Mouse (Mus musculus) limb, embryonic 14.5 days (tissue): ENCODE measurements around the gene Pdcd2. TPM values are rescaled to one million over a fixed set of nuclear protein-coding genes. Genes with fewer than 3 reads are reported as not detected.

Experiments used
- ATAC-seq: fragments of 200-750 bp; cut with Nextera tagmentation; 2 replicates; pipeline ENCODE4 v1.8.0; 2017; ENCODE audit warnings: low read depth, moderate number of reproducible peaks, moderate TSS enrichment; ENCODE audit not compliant: low FRiP score
- DNase-seq: peaks from one replicate; pipeline ENCODE4 v3.0.0-alpha.2; 2015; ENCODE audit warnings: low spot score
- H3K27ac ChIP-seq: fragments of 300-500 bp; sonication (generic); replicated peaks from 2 replicates; pipeline ENCODE4 v1.5.1; 2014; ENCODE audit warnings: low read depth, mild to moderate bottlenecking, low read length, moderate library complexity, mixed read lengths
- H3K27me3 ChIP-seq: fragments of 300-500 bp; sonication (generic); 2 replicates; pipeline ENCODE4 v1.6.1; 2014; ENCODE audit warnings: low read length, mixed read lengths; ENCODE audit not compliant: control insufficient read depth, insufficient read depth
- H3K36me3 ChIP-seq: fragments of 300-500 bp; sonication (generic); 2 replicates; pipeline ENCODE4 v1.6.1; 2014; ENCODE audit warnings: mild to moderate bottlenecking, low read length, moderate library complexity, mixed read lengths; ENCODE audit not compliant: control insufficient read depth, insufficient read depth
- H3K4me1 ChIP-seq: fragments of 300-500 bp; sonication (generic); 2 replicates; pipeline ENCODE4 v1.6.1; 2014; ENCODE audit warnings: antibody characterized with exemption, low read length, mixed read lengths; ENCODE audit not compliant: control insufficient read depth, insufficient read depth
- H3K4me2 ChIP-seq: fragments of 300-500 bp; sonication (generic); replicated peaks from 2 replicates; pipeline ENCODE4 v1.6.1; 2014; ENCODE audit warnings: low read depth, mild to moderate bottlenecking, low read length, moderate library complexity; ENCODE audit not compliant: severe bottlenecking
- H3K4me3 ChIP-seq: fragments of 300-500 bp; sonication (generic); replicated peaks from 2 replicates; pipeline ENCODE4 v1.5.1; 2014; ENCODE audit warnings: low read length
- H3K9ac ChIP-seq: fragments of 300-500 bp; sonication (generic); 2 replicates; pipeline ENCODE4 v1.6.1; 2014; ENCODE audit warnings: mild to moderate bottlenecking, low read depth, low read length, moderate library complexity; ENCODE audit not compliant: severe bottlenecking
- H3K9me3 ChIP-seq: fragments of 300-500 bp; sonication (generic); 2 replicates; pipeline ENCODE4 v1.6.1; 2016; ENCODE audit warnings: low read length; ENCODE audit not compliant: control insufficient read depth
- POLR2A ChIP-seq: fragments of 200-500 bp; IDR thresholded peaks from 2 replicates; pipeline ENCODE4 v1.8.0; 2012; ENCODE audit warnings: inconsistent platforms, mild to moderate bottlenecking, moderate library complexity, borderline replicate concordance; ENCODE audit not compliant: insufficient read depth, insufficient read length; ENCODE audit errors: extremely low read depth
- WGBS: fragments of 180-500 bp; shearing (Covaris S2); extraction: QIAGEN DNeasy Blood & Tissue Kit; methylation state at CpG from one replicate; pipeline ENCODE4 v1.1.7; 2014; 5-methylcytosine and 5-hydroxymethylcytosine counted together
- polyA plus RNA-seq, 2 experiments: library from polyadenylated mRNA; depleted of rRNA in 1 of 2; stranded (reverse) in 1 of 2; unstranded in 1 of 2; fragments of >200 nt; fragmentation: Nextera tagmentation in 1 of 2; extraction: Ambion mirVana in 1 of 2; gene quantifications; 2 replicates each; pipeline versions ENCODE4 v1.2.1 to v1.2.3; 2012 to 2014

Pdcd2 gene
- polyA plus RNA-seq, 2 experiments, result 26.5 to 48.2 TPM

GRCm38 (mm10) chr17:15535943-15536342 lies 8.8 kb upstream of the Pdcd2 start:
- Histone ChIP-seq H3K4me2 (peak overlapping the region; percentile 79), H3K9me3 (no peaks in the 10 kb centered on the region), H3K9ac (peak overlapping the region; percentile 53), H3K36me3 (no peaks in the 10 kb centered on the region), H3K27me3 (peaks cover 22% of the 10 kb centered on the region), H3K4me3 (peak overlapping the region; percentile 49), H3K27ac (no peak overlapping the region), H3K4me1 (no peaks in the 10 kb centered on the region)
- DNase-seq (no peak), ATAC-seq (no peak)
- no peak for TF ChIP-seq POLR2A
- 19% methylated on average over 8 of the region's 8 CpGs for WGBS

- Histone ChIP-seq H3K4me3 (no peak overlapping the region), H3K4me2 (no peak overlapping the region), H3K36me3 (no peaks in the 10 kb centered on the region), H3K4me1 (no peaks in the 10 kb centered on the region), H3K27me3 (peaks cover 22% of the 10 kb centered on the region), H3K9ac (no peak overlapping the region), H3K9me3 (no peaks in the 10 kb centered on the region), H3K27ac (no peak overlapping the region)
- ATAC-seq (no peak), DNase-seq (no peak)
- no peak for TF ChIP-seq POLR2A
- 62% methylated on average over 10 of the region's 11 CpGs for WGBS
Measured at GRCm38 (mm10) chr17:15535162-15535800, 8.2 kb upstream of the Pdcd2 start.

- TF ChIP-seq POLR2A, result no peak
- WGBS, result 10% methylated on average over 5 of the region's 5 CpGs
Measured at GRCm38 (mm10) chr17:15530141-15530540, 3.0 kb upstream of the Pdcd2 start.

GRCm38 (mm10) chr17:15528887-15529286 lies 1.8 kb upstream of the Pdcd2 start:
- no peak overlapping the region for H3K9ac ChIP-seq
- ATAC-seq, result no peak
- 89% methylated on average over 2 of the region's 2 CpGs for WGBS
- no peak for DNase-seq
- H3K36me3 ChIP-seq, result peaks cover 11% of the 10 kb centered on the region
- no peak overlapping the region for H3K4me2 ChIP-seq
- no peaks in the 10 kb centered on the region for H3K27me3 ChIP-seq
- TF ChIP-seq POLR2A, result no peak
- H3K4me3 ChIP-seq, result no peak overlapping the region
- H3K4me1 ChIP-seq, result peaks cover 10% of the 10 kb centered on the region
- H3K9me3 ChIP-seq, result no peaks in the 10 kb centered on the region
- H3K27ac ChIP-seq, result no peak overlapping the region

More at GRCm38 (mm10) chr17:15530141-15530540, 3.0 kb upstream of the Pdcd2 start:
- no peaks in the 10 kb centered on the region for H3K9me3 ChIP-seq
- H3K9ac ChIP-seq, result no peak overlapping the region
- no peak for ATAC-seq
- DNase-seq, result peak; percentile 44
- peaks cover 10% of the 10 kb centered on the region for H3K4me1 ChIP-seq
- H3K4me3 ChIP-seq, result no peak overlapping the region
- H3K27ac ChIP-seq, result no peak overlapping the region
- no peak overlapping the region for H3K4me2 ChIP-seq
- H3K36me3 ChIP-seq, result peaks cover under 1% of the 10 kb centered on the region; the same call in 1 of the 2 replicates
- peaks cover 2% of the 10 kb centered on the region; the same call in 1 of the 2 replicates for H3K27me3 ChIP-seq

GRCm38 (mm10) chr17:15527811-15528136 lies 673 bp upstream of the Pdcd2 start:
- peaks cover 15% of the 10 kb centered on the region for H3K36me3 ChIP-seq
- no peak for TF ChIP-seq POLR2A
- ATAC-seq (no peak), DNase-seq (no peak)
- H3K27ac ChIP-seq, result no peak overlapping the region
- 57% methylated on average over 3 of the region's 3 CpGs for WGBS
- peaks cover 10% of the 10 kb centered on the region for H3K4me1 ChIP-seq
- peak overlapping the region; percentile 65 for H3K4me2 ChIP-seq
- no peaks in the 10 kb centered on the region for H3K9me3 ChIP-seq
- peak overlapping the region; percentile 66; the same call in 1 of the 2 replicates for H3K9ac ChIP-seq
- no peaks in the 10 kb centered on the region for H3K27me3 ChIP-seq
- peak overlapping the region; percentile 71 for H3K4me3 ChIP-seq

GRCm38 (mm10) chr17:15526304-15526703 lies 797 bp downstream of the Pdcd2 start:
- DNase-seq (no peak), ATAC-seq (no peak)
- TF ChIP-seq POLR2A, result no peak
- peaks cover 10% of the 10 kb centered on the region for H3K4me1 ChIP-seq
- no peaks in the 10 kb centered on the region for H3K9me3 ChIP-seq
- H3K4me2 ChIP-seq, result peak overlapping the region; percentile 65
- H3K9ac ChIP-seq, result peak overlapping the region; percentile 66
- no peaks in the 10 kb centered on the region for H3K27me3 ChIP-seq
- WGBS, result 9% methylated on average over 10 of the region's 10 CpGs
- peaks cover 29% of the 10 kb centered on the region for H3K36me3 ChIP-seq
- no peak overlapping the region for H3K27ac ChIP-seq
- peak overlapping the region; percentile 71 for H3K4me3 ChIP-seq
